Mouse (Mus musculus) 3T3-L1 (cell line): ENCODE data around the gene Mtfmt.

ENCODE experiments used
- DNase-seq: peaks from one replicate; pipeline ENCODE4 v3.0.0-alpha.2; 2015; ENCODE audit warnings: low read depth, low spot score

Gene Mtfmt

DNA sequence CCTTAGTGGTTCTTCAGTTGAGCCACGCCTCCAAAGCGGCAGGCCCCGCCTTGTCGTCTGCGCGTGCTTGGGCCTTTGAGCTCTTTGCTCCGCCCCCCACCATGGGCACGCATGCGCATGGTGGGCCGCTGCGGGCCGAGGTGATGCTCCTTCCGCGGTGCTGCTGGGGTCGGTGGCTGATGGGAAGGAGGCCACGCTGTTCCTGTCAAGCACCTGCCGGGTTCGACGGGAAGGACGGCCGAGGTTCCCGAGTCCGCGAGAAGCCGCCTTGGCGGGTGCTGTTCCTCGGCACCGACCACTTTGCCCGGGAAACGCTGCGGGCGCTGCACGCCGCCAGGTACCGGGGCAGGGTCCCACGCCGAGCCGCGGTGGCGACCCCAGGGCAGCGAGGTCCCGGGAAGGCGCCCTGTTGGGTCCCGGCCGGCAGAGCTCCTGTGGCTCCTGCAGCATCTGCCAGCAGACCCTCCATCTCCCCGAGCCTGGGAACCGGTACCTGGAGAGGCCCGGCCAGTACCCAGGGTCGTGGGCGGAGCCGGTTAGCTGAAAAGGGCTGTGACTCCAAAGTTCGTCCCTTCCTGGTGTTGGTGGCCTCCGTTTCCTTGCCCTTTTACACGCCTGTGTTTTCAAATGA is at the start of gene Mtfmt:
Mtfmt (plus strand) TSS at position 112 of the 631 bp plus-strand sequence.
- peak; percentile 93 for DNase-seq

DNA sequence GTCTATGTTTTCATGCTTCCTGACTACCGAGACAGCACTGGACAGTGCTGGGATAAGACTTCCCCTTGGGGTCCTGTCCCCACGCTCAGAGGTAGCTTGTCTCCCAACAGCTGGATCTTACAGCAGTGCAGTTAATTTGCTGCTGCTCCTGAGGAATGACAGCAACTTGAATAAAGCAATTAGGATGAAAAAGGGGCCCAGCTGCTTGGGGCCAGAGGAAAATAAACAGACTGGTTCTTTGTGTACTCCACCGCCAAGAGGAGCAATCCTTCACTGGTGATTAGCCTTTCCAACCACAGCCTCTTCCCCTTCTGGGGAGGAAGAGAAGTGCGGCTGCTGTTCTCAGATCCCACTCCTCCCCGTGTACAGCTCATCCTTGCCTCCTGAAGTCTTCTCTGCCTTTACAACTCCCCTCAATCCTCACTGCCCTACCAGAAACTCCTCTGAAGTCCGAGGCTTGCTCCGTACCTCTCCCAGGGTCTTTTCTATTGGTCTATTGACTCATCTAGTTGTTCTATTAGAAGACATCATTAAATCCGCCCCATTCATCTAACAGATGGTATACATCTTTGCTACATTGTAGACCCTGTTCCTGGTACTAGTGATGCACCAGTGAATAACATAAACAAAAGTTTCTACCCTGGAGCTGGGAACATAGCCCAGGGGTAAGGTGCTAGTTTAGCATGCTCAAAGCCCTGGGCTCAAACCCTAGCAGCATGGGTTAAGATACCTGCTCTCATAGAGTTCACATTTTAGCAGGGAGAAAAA is 49.0 kb upstream of the Mtfmt start:
- no peak for DNase-seq

DNA sequence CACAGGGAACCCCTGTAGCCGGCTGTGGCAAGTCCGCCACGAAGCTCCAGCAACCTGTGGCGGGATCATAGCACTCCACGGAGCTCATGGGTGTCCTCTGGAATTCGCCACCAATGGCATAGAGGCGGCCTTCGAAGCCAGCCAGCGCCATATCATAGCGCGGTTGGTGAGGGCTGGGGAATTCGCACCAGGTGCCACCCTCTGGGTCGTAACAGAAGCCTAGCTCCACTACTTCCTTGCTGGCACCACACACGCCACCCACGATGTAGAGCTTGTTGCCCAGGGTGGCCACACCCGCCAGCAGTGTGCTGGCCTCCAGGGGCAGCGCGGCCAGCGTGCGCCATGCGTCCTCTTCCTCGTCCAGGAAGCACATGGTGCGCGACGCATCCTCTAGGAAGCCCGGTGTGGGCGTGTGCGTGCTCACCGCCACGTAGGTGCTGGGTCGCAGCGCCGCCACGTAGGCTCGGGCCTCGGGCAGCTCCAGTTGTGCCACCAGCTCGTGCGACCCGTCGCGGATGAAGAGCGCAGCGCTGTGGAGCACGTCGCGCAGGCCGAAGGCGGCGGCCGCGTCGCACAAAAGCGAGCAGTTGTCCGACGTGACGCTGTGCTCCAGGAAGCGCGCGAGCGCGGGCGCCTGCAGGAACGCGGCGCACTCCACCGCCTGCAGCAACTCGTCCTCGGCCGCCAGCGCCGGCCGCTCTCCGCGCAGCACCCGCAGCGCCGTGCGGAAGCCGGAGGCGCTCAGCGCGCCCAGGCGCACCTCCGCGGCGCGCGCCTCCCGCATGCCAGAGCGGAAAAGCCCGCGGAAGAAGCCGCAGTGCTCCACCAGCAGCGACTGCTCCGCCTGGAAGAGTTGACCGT is 44.6 kb upstream of the Mtfmt start:
- DNase-seq, result no peak

DNA sequence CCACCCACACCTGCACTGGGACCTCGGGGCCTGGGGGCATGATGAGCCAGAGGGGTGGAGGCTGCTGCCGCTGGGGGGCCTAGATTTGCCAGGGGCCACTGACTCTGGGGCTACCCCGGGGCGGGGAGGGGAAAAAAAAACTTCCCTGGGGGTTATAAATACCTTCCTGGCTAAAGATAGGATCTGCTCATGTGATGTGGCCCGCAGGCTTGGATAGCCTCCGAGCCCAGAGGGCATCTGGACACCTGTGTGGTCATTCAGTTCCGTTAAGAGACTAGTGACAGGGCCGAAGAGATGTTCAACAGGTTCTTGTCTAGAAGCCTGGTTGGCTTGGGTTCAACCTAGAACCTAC is 44.0 kb upstream of the Mtfmt start, which contains the start of gene Kbtbd13:
Kbtbd13 (minus strand) TSS at position 40 of the 352 bp plus-strand sequence.
- no peak for DNase-seq

DNA sequence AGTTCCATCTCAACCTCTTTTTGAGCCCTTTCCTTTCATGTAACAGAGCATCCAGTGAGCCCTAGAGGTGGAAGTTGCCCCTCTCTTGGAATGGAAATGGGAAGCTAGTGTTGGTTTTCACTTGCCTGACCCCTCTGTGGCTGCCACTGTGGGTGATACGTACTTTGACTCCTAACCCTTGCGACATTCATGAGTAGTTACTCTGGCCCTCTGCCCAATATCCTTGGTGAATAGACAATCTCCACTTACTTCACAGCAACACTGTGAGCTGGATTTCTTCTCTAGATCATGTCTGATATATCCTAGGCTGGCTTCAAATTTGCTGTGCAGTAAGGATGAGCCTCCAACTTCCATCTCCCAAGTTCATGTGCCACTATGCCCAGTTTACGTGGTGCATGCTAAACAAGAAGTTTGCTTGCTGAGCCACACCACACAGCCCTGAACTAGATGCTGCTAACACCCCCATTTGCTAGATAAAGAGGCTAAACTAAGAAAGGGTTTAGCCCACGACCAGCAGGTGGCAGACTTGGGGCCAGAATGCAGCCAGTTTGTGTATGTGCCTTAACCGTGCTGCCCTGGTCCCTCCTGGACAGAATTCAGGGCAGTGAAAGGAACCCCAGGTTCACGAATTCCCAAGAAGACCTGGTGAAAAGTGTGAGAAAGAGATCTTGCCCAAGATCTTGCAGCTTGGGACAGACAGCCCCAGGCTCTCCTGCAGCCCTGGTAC is 42.8 kb upstream of the Mtfmt start:
- peak; percentile 78 for DNase-seq

DNA sequence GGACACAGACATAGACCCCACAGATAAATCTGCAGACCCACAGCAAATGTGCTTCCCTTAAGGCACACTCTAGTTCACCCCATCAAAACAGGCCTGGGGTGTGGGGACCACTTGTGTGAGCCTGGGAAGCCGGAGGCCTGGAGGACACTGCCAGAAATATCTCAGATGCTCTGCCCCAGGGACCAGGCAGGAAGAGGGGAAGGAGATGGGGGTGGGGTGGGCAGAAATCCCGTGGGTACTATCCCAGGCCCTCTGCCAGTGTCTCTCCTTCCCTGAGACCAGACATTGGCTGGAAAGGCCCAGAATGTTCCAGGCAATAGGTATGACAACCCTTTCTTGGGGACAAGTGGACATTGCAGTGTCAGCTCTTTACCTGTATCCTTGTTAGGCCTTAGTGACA is 42.0 kb upstream of the Mtfmt start:
- DNase-seq, result no peak

DNA sequence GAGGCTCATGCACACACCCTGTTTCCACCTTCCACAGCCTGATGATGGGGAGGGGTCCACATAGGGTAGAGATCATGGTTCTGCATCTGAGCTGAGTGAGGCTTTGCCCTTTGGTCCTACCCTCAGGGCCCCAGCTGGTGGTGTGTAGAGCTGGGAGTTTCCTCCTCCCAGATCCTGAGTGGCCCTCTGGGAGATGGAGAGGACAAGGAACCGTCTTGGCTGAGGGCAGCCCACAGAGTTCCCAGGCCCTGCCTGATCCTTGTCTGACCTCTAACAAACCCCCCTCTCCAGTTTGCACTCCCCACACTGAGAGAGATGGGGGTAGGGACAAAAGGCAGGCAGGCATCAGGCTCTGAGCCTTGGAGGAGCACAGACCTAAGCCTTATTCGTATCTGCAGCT is 41.2 kb upstream of the Mtfmt start:
- DNase-seq, result no peak

DNA sequence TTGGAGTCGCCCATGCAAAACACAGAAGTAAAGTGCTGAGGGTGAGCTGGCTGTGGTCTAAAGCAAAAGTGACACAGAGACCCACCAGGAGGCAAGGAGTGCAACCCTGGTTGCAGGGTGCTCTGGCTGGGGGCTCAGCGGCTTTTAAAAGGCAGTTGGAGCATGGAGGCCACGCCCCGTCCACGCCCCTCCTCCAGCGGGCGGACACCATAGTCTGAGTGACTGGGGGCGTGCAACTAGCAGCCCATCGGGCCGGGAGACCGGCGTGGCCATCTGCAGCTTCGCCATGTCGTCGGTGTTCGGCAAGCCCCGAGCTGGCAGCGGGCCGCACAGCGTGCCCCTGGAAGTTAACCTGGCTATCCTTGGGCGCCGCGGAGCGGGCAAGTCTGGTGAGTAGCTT is 37.3 kb upstream of the Mtfmt start, which contains the start of gene Rasl12:
Rasl12 (plus strand) TSS at position 228 of the 400 bp plus-strand sequence.
- no peak for DNase-seq

DNA sequence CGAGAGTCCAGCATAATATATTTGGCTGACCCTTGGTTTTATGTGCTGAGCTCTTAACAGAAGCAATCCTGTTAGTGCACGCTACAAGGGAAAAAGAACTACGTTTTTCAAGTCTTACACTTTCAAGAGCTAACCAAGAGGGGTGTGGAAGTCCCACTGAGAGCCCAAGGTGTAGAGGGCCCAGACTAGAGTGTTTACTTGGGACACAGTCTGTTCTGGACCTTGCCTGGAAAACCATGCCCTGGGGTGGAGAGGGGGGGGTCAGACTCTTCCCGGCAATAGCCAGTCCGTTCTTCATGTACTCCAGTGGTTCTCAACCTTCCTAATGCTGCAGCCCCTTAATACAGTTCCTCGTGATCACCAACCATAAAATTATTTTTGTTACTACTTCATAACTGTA is 35.6 kb upstream of the Mtfmt start:
- no peak for DNase-seq

DNA sequence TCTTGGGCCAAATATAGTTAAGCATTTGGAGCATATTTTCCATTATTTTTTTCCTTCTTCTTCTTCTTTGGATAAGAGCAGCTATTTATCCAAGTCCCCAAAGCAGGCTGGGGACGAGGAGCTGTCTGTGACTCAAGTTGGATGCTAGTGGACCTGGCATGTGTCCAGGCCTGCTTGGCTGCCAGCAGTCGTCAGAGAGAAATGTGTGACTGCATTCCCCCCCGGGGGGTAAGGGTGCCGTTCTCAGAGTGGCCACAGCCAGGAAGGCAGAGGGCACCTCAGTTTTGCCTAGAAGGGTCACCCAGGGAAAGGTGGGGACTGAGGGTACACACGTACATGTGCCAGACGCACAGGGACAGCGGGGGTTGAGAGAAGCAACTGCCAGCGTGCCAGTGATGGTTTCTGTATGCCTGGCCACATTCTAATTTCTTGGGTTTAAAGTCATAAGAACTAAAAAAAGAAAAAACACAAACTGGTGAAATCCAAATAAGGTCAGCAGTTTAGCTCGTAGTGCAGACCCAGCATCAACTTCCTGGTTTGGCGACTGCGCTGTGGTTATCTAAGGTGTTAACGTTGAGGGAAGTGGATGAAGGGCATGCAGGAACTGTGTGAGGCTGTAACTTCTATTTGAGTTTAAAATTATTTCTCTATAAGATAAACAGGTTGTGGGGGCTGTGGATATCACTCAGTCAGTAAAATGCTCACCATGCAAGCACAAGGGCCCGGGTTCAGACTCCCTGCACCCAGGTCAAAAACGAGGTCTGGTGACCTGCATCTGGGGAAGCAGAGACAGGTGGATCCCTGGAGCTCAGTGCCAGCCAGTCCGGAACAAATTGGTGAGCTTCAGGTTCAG is 31.0 kb upstream of the Mtfmt start:
- peak; percentile 60 for DNase-seq

DNA sequence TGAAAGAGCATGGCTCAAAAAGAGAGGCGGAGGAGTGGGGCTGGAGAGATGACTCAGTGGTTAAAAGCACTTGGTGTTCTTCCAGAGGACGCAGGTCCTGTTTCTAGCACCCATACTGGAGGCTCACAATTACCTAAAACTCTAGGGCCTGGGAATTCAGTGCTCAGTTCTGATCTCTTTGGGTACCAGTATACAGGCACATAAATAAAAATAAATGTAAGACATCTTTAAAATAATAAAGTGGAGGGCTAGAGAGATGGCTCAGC is 30.5 kb upstream of the Mtfmt start:
- DNase-seq, result peak; percentile 35

DNA sequence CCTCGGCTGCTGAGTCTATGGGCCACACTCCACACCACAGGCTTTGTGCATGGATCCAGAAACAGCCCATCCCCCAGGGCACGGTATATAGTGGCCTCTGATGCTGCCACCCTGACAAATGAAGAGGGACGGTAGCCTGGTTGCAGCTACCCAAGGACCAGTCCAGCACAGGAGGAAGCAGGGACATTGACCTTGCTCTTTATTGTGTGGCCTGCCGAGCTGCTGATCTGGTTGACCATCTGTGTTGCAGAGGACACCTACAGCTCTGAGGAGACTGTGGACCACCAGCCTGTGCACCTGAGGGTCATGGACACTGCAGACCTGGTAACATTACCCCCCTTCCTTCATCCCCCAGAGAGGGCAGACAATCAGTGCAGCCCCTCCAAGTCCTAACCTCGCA is 28.3 kb upstream of the Mtfmt start:
- no peak for DNase-seq

DNA sequence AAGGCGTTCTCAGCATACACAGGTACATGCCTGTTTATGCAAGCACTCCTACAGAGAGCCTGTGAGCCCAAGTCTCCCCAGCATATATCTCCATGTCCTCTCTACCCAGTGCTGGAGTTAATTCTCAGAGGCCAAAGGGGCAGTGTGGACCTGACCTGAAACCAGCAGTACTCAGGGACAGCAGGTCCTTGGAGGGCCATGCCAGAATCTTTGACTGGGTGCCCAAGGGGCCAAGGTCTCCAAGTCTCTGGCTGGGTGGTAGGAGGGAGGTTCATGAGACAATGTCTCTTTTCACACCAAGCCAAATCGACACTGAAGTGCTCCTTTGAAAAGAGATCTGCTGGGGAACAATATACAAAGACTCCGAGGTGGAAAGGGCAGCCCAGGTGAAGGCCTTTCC is 27.7 kb upstream of the Mtfmt start:
- no peak for DNase-seq

DNA sequence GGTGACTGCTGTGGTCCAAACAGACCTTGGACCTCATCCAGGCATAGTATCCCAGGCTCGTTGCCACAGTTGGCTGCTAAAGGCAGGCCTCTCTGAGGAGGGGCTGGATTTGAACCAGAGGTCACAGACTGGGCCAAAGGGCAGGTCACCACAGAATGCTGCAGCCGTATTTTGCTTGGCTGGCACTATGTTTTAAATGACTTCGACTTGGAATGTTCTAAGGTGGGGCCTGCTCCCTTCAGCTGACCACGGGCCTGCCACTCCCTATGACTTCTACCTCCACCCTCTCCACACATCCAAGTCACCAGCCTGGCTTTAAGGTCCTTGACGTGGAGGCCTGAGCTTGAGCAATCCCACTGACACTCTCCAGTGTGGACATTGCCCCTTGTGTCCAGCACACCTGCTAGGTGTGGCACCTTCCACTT is 26.7 kb upstream of the Mtfmt start:
- DNase-seq, result peak; percentile 44

DNA sequence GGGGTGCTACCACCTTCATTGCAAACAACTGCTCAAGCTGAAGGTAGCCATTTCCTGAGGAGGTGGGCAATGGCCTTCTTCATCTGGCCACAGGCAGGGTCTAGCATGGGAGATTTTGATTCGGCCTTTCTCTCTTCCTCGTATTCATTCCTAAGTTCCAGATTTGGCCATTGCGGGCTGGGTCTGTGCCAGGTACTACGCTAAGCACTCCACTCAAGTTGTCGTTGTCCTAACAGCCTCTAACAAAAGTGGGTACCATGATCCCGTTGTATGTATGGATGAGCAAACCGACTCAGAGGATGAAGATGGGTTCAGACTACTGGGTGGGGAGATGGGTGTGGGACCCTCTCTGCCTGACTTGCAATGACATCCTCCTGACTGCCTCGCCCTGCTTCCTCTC is 25.2 kb upstream of the Mtfmt start:
- DNase-seq, result no peak

DNA sequence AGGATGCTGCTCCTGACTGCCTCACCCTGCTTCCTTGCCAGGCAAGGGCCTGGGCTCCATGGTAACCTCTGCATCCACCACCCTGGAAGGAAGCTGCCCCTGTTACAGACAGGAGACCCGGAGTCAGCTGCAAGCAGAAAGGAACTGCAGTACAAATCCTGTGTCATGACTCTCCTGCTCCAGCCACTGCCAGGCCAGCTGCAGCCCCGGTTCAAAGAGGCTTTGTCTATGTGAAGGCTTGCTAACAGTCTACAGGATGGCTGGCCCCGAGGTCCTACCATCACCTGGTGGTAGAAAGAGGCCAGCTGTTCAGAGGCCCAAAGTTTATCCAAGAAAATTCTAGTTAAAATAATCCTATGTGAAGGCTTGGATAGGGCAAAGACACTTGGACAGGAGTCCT is 24.3 kb upstream of the Mtfmt start:
- no peak for DNase-seq

DNA sequence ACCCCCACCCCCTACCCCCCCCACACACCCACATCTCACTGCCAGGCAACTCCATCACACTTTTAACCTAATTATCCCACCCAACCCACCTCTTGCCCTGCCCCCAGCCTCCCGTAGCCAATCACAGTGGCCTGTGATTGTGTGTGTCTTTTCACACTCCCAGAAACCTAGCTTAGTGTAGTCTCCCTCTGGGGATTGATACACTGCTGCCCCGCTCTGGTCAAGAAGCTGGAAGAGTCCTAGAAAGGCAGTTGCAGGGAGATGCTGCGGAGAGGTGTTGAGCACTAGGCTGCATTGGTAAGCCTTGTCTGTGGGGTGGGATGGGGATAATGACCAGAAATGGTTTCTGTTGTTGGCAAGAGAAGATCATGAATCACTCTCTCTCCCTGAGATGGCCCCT is 17.8 kb upstream of the Mtfmt start:
- DNase-seq, result no peak

DNA sequence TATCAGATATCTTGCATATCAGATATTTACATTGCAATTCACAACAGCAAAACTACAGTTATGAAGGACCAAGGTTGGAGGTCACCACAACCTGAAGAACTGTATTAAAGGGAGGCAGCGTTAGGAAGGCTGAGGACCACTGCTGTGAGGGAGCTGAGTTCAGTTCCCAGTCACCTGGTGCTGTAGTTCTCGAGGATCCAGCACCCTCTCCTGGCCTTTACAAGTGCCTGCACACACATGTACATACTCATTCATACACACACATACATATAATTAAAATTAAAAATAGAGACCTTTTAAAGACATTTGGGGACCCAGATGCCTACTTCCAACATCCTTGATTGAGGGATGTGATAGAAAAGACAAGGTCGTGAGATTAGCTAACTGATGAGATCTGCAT is 15.9 kb upstream of the Mtfmt start:
- DNase-seq, result no peak

DNA sequence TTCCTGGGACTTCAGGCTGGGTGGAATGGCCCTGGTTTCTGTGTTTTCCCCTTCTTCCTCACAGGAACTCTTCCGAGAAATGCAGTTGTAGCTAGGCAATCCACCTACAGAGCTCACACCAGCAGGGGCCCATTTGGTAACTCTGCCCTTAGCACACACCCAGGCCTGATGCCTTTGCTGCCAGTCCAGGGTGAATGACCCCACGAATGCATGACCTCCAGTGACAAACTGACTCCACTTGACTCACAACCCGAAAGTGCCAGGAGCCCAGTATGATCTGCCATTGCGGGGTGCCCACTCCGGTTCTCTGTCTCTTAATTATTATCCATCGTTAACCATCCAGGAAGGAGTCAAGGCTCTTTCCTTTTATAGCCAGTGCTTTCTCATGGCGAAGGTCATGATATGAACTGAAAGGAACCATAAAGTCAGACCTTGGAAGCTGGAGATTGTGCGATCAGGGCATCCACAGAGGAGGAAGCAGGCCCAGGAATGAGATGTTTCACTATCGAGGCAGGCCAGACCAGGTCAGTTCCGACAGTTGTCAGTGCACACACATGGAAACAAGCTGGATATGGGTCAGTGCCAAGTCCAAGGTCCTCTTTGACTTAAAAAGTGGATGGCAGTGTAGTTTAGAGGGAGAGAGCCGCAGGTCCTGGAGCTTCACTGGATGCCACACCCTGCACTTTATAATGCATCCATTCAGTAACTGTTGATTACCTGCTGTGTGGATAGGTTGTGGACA is 12.7 kb upstream of the Mtfmt start, which contains the start of gene Slc51b:
Slc51b (minus strand) TSS at position 196 of the 742 bp plus-strand sequence.
- DNase-seq, result no peak

DNA sequence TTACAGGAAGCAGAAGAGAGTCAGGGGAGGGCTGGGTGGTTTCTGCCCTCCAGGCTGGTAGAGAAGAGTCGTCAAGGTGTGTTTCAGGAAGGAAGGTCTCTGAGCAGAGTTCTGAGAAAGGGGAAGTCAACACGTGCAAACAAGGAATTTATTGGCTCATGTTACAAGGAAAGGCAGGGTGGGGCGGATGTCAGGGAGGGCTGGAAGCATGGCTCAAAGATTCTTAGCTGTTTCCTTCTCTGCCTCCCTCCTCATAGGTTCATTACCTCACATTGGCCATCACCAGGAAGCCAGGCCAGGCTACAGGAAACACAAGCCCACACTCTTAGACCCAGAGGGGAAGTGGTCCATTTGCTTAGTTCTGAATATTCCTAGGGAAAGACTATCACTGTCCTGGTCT is 11.2 kb upstream of the Mtfmt start:
- no peak for DNase-seq
